Mouse (Mus musculus) right cerebral cortex, postnatal 14 days (tissue): ENCODE measurements around the gene Slc36a4.
A peak's percentile ranks its signal among the peaks of the same experiment; 100 is the strongest.

Source experiments
- DNase-seq: peaks from one replicate; pipeline ENCODE4 v3.0.0; 2022

Slc36a4 gene

DNA sequence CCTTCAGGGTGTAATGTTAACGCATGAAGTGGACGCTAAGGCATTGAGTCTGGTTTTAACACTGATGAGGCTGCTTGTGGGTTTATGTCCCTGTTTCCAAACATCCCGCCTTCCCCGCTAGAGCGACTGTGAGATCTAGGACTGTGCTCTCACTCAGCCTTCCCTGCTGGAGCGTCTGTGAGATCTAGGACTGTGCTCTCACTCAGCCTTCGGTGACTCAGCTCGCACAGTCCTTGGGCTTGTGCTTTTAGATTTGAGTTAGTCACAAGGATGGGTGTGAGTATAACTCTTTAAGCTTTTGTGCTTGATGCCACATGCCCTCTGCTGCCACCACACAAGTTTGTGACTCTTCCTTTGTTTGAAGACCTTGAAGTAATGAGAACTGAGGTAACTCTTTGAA, 17.6 kb downstream of the Slc36a4 start:
- DNase-seq: no peak

DNA sequence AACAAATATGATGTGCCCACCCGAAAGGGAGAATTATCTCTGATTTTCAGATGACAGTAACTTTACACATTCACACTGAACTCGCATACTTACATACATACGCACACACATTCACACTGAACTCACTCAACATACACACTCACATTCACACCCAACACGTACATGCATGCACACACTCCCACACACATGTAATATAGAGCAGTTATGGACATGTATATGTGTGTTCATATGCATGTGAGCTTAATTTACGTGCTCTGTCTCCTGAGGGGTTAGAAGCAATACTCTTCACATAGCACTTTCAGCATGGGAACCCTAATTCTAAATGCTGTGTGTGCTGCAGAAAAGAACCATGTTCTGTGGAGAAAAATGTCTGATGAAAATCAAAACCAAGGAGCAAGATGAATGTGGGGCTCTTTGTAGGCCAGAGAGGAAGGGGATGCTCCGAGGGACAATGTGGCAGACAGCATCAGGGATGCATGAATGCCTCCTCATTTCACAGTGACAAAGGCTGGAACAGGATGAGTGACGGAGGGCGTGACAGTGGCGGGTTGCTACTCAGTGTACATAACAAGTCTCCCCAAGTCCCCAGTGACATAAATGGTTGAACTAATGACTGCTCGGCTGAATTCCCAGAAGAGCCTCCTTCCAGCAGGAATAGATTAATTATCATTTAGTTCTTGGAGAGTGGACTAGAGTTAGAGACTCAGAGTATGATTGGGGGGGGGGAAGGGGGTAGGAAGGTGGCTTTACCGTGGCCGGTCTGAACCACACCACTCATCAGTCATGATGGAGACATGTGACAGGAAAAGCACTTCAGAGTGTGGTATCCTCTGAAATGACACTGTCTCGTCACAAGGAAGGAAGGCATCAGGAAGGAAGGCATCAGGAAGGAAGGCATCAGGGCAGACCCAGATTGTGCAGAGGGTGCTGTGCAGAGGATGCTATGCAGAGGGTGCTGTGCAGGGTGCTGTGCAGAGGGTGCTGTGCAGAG, 22.5 kb downstream of the Slc36a4 start:
- DNase-seq: no peak

DNA sequence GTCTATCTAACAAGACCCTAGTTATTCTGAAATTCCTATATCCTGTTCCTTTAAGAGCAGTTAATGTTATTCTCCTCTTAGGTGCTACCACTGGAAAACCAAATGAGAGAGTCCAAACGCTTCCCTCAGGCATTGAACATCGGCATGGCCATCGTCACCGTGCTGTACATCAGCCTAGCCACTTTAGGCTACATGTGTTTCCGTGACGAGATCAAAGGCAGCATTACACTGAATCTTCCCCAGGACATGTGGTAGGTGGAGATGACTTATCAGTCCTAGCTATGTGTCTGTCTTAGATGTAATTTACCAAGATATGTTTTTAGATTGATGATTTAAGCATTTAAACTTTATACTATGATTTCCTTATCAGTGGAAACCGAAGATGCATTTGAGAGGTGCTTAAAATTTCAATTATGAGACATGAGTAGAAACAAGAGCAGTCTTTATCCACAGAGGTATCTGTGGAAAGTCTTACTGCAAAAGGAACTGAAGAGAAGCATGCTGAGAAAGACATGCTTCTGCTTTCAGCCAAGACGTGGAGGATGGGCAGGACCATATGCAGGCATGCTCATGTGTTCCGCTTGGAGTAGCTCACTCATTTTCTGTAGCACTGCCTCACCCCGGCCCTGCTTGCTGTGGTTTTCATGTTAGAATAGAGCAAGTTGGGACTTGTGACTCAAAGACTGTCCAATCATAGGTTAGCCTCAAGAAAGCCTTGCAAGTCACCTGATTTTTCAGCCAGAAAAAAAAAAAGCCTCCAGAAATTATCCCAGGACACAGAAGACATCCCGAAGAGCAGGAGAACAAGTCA, 24.7 kb downstream of the Slc36a4 start:
- no peak for DNase-seq

DNA sequence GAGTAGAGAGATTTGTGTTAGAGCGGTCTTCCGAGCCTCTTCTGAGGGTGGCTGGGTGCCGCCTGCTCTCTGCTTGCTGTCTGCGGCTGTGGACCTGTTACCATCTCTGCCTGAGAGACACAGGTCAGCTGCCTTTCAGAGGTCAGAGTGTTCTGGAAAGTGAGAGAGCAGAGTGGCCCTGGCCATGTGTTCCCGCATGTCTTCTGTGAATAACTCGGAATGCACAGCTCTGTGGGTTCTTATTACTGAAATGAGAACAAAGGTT, 25.3 kb downstream of the Slc36a4 start:
- no peak for DNase-seq

DNA sequence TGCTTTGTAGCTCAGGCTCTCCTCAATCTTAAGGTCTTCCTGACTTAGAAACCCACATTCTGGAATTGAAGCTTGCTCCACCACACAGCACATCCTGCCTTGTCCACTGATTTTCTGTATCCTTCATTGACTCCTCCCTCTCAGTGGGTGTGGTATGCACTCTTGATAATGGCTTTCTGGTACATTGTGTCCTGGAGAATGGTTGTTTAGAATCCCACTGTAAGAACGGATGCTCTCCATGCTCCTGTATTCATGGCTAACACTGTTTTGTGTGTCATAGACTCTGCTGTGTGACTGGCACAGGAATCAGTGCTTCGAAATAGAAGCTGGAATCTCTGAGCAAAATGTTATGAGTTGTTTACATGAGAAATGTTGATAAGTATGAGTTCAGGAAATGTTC, 28.0 kb downstream of the Slc36a4 start:
- DNase-seq: no peak

DNA sequence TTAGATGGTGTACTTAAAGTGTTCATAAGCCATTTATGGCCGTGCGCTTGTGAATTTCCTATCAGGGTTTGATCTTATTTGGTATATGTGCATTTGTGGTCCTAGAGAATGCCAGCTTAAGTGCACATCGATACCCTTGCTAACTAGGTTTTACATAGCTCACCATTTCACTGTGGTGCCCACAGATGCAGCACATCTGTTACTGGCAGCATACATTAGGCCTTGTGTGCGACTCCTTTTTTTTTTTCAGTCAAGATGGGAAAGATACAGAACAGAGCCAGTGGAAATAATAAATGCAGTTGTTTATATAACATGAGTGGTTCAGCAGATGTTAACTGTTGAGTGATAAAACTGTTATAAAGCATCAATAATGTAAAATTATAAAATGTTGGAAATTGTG, 31.9 kb downstream of the Slc36a4 start:
- no peak for DNase-seq

DNA sequence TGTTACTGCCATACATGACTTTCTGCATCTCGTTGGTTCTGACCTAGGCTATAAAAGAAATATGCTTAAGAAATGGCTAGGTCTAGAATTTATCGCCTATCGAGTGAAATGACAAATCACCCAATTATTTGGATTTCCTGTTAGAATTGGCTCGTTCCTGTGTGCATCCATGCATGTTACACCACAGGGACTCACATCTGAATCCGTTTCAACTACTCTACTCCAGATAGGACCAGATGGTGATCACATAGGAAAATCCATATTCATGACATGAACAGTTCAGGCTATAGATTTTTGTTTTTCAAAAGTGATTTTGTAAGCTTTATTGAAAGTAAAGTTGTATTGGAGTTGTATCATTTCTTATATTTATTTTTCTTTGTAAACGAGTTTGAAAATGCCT, 32.4 kb downstream of the Slc36a4 start:
- DNase-seq: no peak

DNA sequence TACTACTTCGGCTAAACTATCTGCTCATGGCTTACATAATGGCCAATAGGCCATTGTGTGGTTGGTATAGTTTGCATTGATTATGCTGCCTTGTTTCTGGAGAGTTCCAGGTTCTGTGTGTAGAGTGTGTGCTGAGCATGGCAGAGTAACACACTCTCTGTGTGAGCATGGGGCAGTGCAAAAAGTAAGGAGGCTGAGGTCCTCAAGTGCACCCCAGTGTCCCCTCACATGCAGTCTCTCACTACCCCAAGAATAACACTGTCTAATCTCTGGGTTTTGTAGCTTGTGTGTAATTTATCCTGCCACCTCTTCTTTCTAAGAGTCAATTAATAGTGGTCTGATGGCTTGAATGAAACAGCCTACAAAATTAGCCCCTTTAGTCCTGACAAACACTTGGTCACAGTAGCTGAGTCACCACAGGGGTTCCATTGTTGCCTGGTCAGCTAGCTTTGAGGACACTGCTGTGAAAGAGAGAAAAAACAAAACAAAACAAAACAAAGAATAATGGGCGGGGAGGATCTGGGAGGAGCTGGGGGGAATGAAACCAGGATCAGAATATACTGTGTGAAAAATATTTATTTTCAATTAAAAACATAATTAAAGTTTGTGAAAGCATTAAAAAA, 36.6 kb downstream of the Slc36a4 start:
- DNase-seq: no peak

DNA sequence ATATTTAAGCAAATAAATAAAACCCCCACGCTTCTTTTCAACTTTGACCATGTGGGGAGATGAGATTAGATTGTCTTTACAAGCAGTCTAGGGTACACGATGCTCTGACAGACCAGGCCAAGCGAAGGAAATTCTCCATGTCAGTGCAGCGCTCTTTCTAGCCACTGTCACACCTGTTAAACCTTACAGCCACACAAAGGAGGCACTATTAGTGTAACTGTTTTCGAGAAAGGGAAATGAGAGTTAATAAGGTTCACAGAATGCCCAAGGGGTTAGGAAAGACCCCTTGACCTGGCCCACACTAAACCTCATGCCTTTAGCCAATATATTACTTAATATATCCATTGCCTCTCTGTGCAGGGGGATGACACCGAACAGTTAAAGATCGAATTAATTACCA, 37.1 kb downstream of the Slc36a4 start:
- no peak for DNase-seq

DNA sequence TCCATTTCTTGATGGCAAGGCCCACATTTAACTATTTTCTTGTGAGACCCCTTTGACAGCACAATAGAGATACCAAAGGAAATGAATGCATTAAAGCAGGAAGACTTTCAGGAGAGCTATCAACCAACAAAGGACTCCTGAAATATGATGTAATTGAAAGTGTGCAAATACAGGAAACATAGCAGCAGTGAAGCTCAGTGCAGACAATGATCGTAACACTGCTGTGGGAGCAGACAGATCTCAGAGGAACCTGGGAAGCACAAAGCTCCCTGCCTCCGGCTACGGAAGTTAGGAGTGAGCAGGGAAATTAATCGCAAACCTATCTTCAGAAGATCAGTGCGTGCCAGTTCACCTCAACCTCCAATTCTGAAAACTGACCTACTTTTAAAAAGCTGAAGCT, 38.8 kb downstream of the Slc36a4 start:
- DNase-seq: no peak

DNA sequence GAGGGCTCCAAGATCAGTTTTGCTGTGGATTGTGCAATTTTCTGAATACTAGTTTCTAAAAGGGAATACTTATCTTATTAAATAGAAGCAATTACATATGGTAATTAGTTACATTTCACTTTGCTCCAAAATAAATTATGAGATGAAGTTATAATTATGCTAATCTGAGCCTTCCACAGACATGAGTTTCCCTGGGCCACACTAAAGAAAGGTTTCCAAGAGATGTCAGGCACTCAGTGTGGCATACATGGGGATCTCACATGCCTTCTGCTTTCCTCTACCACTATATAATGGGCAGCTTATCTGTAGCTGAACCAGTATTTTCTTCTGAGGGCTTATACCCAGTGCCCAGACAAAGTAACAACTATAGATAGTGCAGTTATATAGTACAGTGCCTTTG, 49.8 kb downstream of the Slc36a4 start:
- DNase-seq: no peak

DNA sequence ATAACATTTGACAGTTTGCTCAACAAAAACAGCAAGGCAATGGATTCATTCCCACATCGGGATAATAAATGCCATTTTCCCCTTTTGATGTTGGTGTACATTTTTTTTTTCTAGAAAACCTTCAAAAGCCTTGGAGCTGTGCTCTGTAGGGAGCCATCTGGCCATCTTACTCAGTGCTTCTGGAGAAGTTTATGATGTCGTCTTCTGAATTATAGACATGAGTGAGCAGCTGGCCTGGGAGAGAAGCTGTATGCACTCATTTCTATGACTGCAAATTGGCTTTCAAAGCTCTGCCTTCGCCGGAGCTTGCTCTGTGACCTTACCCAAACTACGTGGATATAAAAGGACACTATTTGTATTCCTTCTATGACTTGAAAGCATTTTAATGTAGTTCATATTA, 56.8 kb downstream of the Slc36a4 start:
- no peak for DNase-seq

DNA sequence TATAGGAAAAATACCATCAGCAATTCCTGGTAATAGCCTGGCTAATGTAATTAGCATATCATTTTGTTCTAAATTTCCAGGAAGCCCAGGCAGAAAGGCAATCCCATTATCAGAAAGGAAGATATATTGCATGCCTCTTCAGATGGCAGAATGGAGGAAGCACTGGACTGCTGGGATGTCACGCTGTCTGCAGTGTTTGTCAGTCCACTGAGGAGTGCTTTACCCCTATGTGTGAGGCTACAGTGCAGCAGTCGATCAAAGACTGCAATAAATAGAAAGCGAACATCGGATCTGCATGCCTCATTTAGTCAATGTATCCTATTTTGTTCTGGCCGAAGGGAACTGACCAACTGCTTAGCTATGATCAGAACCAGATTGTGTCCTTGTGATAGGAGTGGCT, 57.3 kb downstream of the Slc36a4 start:
- DNase-seq: no peak

DNA sequence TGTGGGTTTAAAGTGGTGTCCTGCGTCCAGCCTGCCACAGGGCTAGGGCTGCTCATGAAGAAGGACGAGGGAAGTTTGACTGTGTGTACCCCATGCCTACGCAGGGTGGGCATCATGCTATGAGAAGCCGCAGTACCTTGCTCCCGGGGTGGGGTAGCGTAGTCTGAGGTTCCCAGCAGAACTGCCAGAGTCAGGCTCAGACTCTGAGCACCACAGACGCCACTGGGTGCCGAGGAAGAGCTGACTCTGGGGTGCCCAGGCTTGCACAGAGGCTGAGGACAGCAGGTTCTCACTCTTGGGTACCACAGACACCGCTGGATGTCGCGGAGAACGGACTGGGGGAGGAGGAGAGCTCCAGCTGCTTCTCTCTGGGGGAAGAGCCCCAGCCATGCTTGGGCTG, 63.2 kb downstream of the Slc36a4 start:
- DNase-seq: peak; percentile 10

DNA sequence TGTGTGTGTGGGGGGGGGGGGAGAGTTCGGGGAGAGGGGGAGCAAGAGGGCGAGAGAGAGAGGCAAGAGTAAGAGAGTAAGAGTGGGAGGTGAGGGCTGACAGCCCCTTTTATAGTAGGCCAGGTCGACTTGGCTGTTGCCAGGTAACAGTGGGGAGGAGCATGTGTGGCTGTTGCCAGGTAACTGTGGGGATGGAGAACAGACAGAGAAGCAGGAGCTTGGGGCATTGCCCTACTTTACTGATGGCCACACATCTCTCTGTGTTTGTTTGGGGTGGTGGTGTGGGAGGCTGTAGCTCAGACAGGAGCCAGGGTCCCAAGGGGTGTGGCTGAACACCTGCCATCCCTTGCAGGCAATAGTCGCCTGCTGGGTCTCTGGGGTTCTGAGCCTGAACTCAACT, 63.9 kb downstream of the Slc36a4 start:
- DNase-seq: no peak

DNA sequence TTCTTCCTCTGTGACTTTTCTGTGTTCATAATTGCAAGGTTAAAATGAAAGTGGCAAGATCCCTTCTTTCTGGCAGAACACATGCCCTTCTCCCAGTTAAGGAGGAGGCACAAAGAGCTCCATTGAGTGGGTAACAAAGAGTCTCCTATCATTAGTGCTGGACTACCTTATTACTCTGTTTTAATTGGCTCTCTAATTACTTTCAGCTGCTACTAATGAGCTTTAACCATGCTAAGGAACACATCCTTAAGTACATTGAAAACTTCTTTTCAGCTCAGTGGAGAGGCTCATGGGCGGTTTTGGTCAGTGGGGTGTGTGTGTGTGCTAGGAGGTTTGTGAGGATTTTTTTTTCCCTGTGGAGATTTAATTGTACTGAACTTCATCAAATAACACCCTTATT, 65.4 kb downstream of the Slc36a4 start:
- DNase-seq: no peak

DNA sequence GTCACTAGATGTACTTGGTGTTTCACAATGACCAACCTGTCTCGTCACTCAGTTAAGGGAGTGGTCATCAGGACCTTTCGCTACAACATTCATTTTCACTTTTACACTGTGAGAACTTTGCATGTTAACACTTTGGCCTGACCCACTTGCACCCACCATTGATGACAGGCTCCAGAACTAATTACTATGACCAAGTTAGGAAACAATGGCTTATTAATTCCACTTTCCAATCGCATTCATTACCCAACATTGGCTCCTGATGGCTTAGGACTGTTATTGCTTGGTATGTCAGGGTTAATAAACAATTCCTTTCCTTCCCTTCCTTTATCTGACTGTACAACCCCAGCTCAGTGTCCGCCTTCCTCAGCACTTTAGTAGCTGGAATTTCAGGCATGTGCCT, 72.4 kb downstream of the Slc36a4 start:
- DNase-seq: no peak

DNA sequence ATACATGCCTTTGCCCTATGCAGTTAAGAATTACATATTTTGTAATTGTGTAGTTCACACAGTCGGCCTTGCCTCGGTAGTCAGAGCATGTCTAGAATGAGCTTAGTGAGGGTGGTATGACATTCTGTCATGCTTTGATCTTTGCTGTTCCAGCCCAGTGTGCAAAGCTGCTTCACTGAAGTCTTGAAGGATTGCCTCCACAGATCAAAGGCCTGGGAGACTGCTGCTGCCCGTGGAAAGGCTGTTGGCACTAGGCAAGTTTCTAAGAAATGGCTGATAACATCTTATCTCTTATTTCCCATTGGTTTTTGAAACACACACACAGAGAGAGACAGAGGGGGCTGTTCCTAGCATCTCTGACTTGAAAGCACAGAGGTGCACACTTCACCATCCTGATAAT, 76.7 kb downstream of the Slc36a4 start:
- DNase-seq: no peak

DNA sequence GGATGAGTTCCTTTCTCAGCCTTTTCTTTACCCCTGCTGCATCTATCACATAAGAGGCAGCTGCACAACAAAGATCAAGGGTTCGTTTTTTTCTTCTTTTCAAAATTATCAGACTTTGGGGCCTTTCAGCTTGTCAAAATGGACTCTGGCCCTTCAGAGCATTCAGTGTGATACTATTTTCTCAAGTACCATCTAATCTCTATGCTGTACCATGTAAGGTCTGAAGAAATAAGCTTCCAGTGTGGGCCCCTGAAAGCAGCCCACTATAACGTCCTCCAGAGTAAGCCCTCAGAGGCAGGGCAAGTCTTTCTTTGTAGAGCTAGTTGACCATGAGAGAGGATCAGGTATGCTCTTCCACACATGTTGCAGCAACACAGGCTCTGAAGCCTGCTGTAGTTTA, 77.1 kb downstream of the Slc36a4 start:
- no peak for DNase-seq

DNA sequence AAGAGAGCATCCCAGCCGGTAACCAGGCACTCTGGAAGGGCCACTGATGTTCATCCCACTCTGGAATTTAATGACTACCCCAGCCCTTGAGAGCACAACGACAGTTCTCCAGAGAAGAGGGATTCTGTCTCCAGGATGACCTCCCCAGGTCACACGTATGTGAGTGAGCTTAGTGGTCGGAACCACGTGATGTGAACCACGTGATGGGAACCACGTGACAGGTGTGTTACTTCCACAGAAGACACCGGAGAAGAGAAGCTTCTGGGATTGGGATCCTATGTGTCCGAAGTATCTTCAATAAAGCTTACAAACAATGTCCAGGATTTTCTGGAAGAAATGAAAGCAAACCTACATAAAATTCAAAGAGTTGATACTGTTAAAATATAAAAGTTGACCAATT, 82.5 kb downstream of the Slc36a4 start:
- DNase-seq: no peak
